Mouse (Mus musculus): Measurements from ENCODE around the gene Rdh13. TPM values are rescaled to one million over a fixed set of nuclear protein-coding genes. Genes with fewer than 3 reads are reported as not detected.

Rdh13 gene
- polyA plus RNA-seq, 1 experiment: 17.7 TPM

- no peaks in the 10 kb centered on the region for H3K9me3 ChIP-seq (replicated peaks; ENCODE audit: control insufficient read depth, insufficient read depth, low read length, poor library complexity, severe bottlenecking)
- peak overlapping the region; percentile 8; the same call in 1 of the 2 replicates for H3K9ac ChIP-seq (ENCODE audit: low read depth, poor library complexity, severe bottlenecking)
- no peaks in the 10 kb centered on the region for H3K27me3 ChIP-seq (ENCODE audit: control insufficient read depth, insufficient read depth, low read length, poor library complexity, severe bottlenecking)
- no peak overlapping the region for H3K27ac ChIP-seq (ENCODE audit: insufficient read depth, low read length)
- no peaks in the 10 kb centered on the region for H3K36me3 ChIP-seq (ENCODE audit: control insufficient read depth, insufficient read depth, low read length, poor library complexity, severe bottlenecking)
- H3K4me3 ChIP-seq (ENCODE audit: low read depth, low read length): peak overlapping the region; percentile 48
- TF ChIP-seq POLR2A (IDR thresholded peaks at IDR 0.05; ENCODE audit: insufficient read depth, low read length) (no peak), EP300 (IDR thresholded peaks at IDR 0.05; ENCODE audit: insufficient read depth, low read depth, low read length) (no peak), CTCF (IDR thresholded peaks at IDR 0.05; ENCODE audit: low read depth, low read length) (no peak)
- no peaks in the 10 kb centered on the region for H3K4me1 ChIP-seq (ENCODE audit: control insufficient read depth, insufficient read depth, low read length)
These were observed 33.4 kb upstream of the Rdh13 start for GRCm38 (mm10) chr7:4478796-4479291.

DNA sequence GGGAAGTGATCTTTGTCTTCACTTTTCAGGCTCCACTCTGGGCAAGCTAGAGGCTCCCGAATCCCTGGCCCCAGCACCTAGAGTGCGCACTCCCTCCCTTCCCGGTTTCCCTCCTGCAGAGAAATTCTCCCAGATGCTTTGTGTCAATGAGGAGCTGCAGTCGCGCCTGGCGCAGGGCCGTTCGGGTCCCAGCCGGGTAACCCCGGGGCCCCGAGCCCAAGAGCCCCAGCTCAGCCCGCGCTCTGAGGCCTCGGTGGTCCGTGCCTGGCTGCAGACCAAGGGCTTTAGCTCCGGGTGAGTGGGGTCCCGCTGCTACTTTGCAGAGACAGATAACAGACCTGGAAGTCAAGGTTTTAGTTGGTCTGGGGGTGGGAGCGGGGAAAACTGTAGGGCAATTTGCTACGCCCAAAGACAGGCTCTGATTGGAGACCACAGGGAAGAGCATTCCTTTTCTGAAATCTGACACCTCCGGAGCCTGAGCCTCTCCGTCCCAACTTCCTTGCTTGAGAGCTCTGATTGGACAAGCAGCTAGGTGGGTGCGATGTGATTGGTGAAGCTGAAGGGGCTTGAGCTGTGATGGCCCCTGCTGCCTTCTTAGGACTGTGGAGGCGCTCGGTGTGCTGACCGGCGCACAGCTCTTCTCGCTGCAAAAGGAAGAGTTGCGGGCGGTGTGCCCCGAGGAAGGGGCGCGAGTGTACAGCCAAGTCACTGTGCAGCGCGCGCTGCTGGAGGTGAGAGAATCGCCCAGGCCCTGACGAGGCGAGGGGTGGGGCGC is 32.8 kb upstream of the Rdh13 start:
- no peaks in the 10 kb centered on the region for H3K27me3 ChIP-seq (ENCODE audit: control insufficient read depth, insufficient read depth, low read length, poor library complexity, severe bottlenecking)
- H3K36me3 ChIP-seq (ENCODE audit: control insufficient read depth, insufficient read depth, low read length, poor library complexity, severe bottlenecking): no peaks in the 10 kb centered on the region
- H3K9ac ChIP-seq (ENCODE audit: low read depth, poor library complexity, severe bottlenecking): peak overlapping the region; percentile 12; the same call in 1 of the 2 replicates
- H3K4me1 ChIP-seq (ENCODE audit: control insufficient read depth, insufficient read depth, low read length): no peaks in the 10 kb centered on the region
- no peaks in the 10 kb centered on the region for H3K9me3 ChIP-seq (replicated peaks; ENCODE audit: control insufficient read depth, insufficient read depth, low read length, poor library complexity, severe bottlenecking)
- TF ChIP-seq CTCF (IDR thresholded peaks at IDR 0.05; ENCODE audit: low read depth, low read length): no peak
- no peak for TF ChIP-seq EP300 (IDR thresholded peaks at IDR 0.05; ENCODE audit: insufficient read depth, low read depth, low read length)
- no peak for TF ChIP-seq POLR2A (IDR thresholded peaks at IDR 0.05; ENCODE audit: insufficient read depth, low read length)
- H3K4me3 ChIP-seq (ENCODE audit: low read depth, low read length): peak overlapping the region; percentile 62
- H3K27ac ChIP-seq (ENCODE audit: insufficient read depth, low read length): peak overlapping the region; percentile 21; the same call in 1 of the 2 replicates

DNA sequence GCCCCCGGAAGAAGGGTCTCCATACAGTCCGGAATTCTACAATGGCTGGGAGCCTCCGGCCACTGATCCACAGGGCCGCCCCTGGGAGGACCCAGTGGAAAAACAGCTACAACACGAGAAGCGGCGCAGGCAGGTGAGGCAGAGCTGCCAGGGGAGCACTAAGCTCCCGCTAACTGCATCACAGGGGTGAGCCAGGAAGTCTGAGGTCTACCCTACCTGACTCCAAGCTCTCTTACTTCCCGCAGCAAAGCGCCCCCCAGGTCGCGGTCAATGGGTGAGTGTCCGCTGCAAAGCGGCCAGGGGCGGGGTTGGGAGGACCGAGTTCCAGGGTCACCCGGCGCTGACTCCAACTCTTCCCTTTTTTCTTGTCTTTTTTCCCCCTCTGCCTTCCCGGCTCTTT is 28.5 kb upstream of the Rdh13 start:
- H3K27ac ChIP-seq (ENCODE audit: insufficient read depth, low read length): no peak overlapping the region
- H3K4me3 ChIP-seq (ENCODE audit: low read depth, low read length): no peak overlapping the region
- H3K9me3 ChIP-seq (replicated peaks; ENCODE audit: control insufficient read depth, insufficient read depth, low read length, poor library complexity, severe bottlenecking): no peaks in the 10 kb centered on the region
- TF ChIP-seq CTCF (IDR thresholded peaks at IDR 0.05; ENCODE audit: low read depth, low read length) (no peak), POLR2A (IDR thresholded peaks at IDR 0.05; ENCODE audit: insufficient read depth, low read length) (no peak), EP300 (IDR thresholded peaks at IDR 0.05; ENCODE audit: insufficient read depth, low read depth, low read length) (no peak)
- H3K9ac ChIP-seq (ENCODE audit: low read depth, poor library complexity, severe bottlenecking): no peak overlapping the region
- H3K4me1 ChIP-seq (ENCODE audit: control insufficient read depth, insufficient read depth, low read length): no peaks in the 10 kb centered on the region
- H3K36me3 ChIP-seq (ENCODE audit: control insufficient read depth, insufficient read depth, low read length, poor library complexity, severe bottlenecking): no peaks in the 10 kb centered on the region
- H3K27me3 ChIP-seq (ENCODE audit: control insufficient read depth, insufficient read depth, low read length, poor library complexity, severe bottlenecking): no peaks in the 10 kb centered on the region

DNA sequence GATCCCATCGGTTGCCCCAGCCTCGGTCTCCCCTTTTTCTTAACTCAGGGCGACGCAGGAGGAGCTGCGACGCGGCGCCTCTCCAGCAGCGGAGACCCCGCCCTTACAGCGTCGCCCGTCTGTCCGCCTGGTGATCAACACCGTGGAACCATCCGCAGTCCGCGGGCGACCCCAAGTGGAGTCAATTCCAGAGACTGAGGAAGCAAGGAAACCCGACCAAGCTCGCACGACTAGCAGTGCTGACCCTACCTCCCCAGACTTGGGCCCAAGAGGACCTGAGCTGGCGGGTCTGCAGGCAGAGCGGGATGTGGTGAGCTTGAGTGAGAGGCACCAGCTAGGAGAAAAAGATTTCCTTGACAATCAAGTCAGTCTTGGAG is 25.7 kb upstream of the Rdh13 start:
- no peaks in the 10 kb centered on the region for H3K36me3 ChIP-seq (ENCODE audit: control insufficient read depth, insufficient read depth, low read length, poor library complexity, severe bottlenecking)
- H3K9ac ChIP-seq (ENCODE audit: low read depth, poor library complexity, severe bottlenecking): 0 out of 2 replicates have a peak overlapping the region, but pooled peaks have one; percentile 24
- TF ChIP-seq CTCF (IDR thresholded peaks at IDR 0.05; ENCODE audit: low read depth, low read length) (peak; percentile 76), EP300 (IDR thresholded peaks at IDR 0.05; ENCODE audit: insufficient read depth, low read depth, low read length) (no peak)
- peak overlapping the region; percentile 53 for H3K4me3 ChIP-seq (ENCODE audit: low read depth, low read length)
- no peaks in the 10 kb centered on the region for H3K9me3 ChIP-seq (replicated peaks; ENCODE audit: control insufficient read depth, insufficient read depth, low read length, poor library complexity, severe bottlenecking)
- no peak overlapping the region for H3K27ac ChIP-seq (ENCODE audit: insufficient read depth, low read length)
- no peaks in the 10 kb centered on the region for H3K27me3 ChIP-seq (ENCODE audit: control insufficient read depth, insufficient read depth, low read length, poor library complexity, severe bottlenecking)
- H3K4me1 ChIP-seq (ENCODE audit: control insufficient read depth, insufficient read depth, low read length): no peaks in the 10 kb centered on the region

DNA sequence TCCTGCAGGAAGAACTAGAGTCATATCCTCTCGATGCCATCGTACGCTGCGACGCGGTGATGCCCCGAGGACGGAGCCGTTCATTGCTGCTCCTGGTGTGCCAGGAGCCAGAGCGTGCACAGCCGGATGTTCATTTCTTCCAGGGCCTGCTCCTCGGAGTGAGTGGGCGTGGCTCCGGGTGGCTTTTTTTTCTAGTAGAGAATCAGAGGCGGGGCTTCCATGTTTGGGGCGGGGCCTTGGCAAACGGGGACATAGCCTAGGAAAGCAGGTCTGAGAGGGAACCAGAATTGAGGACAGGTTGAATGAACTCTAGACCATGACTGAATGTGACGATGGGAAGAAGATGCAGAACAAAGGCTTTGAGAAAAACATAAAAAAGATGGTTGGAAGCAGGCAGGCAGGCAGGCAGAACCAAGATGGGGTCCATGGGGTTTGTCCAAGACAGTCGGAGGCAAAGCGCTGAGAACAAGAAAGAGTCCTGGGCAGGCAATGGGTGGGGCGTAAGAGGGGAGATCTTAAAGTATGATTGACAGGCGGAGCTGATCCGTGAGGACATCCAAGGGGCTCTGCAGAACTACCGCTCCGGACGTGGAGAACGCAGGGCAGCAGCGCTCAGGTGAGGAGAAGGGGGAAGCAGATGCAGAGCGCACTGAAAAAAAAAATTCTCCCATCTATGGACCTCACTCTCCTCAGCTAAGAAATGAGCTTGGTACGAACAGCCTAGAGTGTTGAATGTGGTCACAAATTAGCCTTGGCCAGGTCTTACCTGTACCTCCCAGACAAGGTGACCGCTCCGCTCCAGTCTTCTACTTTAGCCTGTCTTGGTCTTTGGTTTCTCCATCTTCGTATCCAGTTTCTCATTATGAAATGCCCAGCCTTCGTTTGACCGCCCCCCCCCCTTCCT is 25.1 kb upstream of the Rdh13 start:
- no peak overlapping the region for H3K27ac ChIP-seq (ENCODE audit: insufficient read depth, low read length)
- TF ChIP-seq EP300 (IDR thresholded peaks at IDR 0.05; ENCODE audit: insufficient read depth, low read depth, low read length): no peak
- no peak for TF ChIP-seq CTCF (IDR thresholded peaks at IDR 0.05; ENCODE audit: low read depth, low read length)
- no peak for TF ChIP-seq POLR2A (IDR thresholded peaks at IDR 0.05; ENCODE audit: insufficient read depth, low read length)
- H3K36me3 ChIP-seq (ENCODE audit: control insufficient read depth, insufficient read depth, low read length, poor library complexity, severe bottlenecking): no peaks in the 10 kb centered on the region
- peak overlapping the region; percentile 53 for H3K4me3 ChIP-seq (ENCODE audit: low read depth, low read length)
- H3K9me3 ChIP-seq (replicated peaks; ENCODE audit: control insufficient read depth, insufficient read depth, low read length, poor library complexity, severe bottlenecking): no peaks in the 10 kb centered on the region
- H3K27me3 ChIP-seq (ENCODE audit: control insufficient read depth, insufficient read depth, low read length, poor library complexity, severe bottlenecking): no peaks in the 10 kb centered on the region
- H3K9ac ChIP-seq (ENCODE audit: low read depth, poor library complexity, severe bottlenecking): peak overlapping the region; percentile 24; the same call in 1 of the 2 replicates
- no peaks in the 10 kb centered on the region for H3K4me1 ChIP-seq (ENCODE audit: control insufficient read depth, insufficient read depth, low read length)

Data from ES-Bruce4 (cell line).